Mouse (Mus musculus) bone marrow, adult 2 months (tissue): ENCODE measurements around the gene Gm20605.

Source experiments
- CTCF ChIP-seq: fragments of 200-500 bp; IDR thresholded peaks from 2 replicates; pipeline ENCODE4 v1.5.1; 2011; ENCODE audit warnings: low read length, control low read depth; ENCODE audit not compliant: control insufficient read depth, insufficient read depth
- POLR2A ChIP-seq: fragments of 200-500 bp; IDR thresholded peaks from 2 replicates; pipeline ENCODE4 v1.6.1; 2011; ENCODE audit warnings: low read depth, mild to moderate bottlenecking, control low read depth, low read length, borderline replicate concordance; ENCODE audit not compliant: control insufficient read depth

- TF ChIP-seq CTCF (no peak), POLR2A (no peak)
Observed at GRCm38 (mm10) chr5:137610548-137611244, 18.3 kb upstream of the Gm20605 start.
